Mouse (Mus musculus) B cell, adult 2 months (primary cell): ENCODE measurements at regions not wholly inside any gene's neighbourhood (a gene's known extent, or its start where the extent isn't known, plus 50 kb on each side); places are given as distances from the start of the nearest gene placed in this dataset.

ENCODE experiments used
- DNase-seq, 2 experiments: peaks; one replicate each; pipeline ENCODE4 v3.0.0; 2022

GRCm38 (mm10) chr12:110087812-110088211, 191.1 kb upstream of the Dio3 start:
- no peak for DNase-seq

GRCm38 (mm10) chr12:110102186-110102585, 176.7 kb upstream of the Dio3 start:
- no peak for DNase-seq

- no peak for DNase-seq
Observed at GRCm38 (mm10) chr12:110112051-110112722, 166.7 kb upstream of the Dio3 start.

GRCm38 (mm10) chr12:110112723-110113105, 166.2 kb upstream of the Dio3 start:
- no peak for DNase-seq

- DNase-seq: no peak
Observed at GRCm38 (mm10) chr12:110120141-110120540, 158.7 kb upstream of the Dio3 start.

GRCm38 (mm10) chr12:110122976-110123375, 155.9 kb upstream of the Dio3 start:
- no peak for DNase-seq

- no peak for DNase-seq
Observed at GRCm38 (mm10) chr12:110126525-110126924, 152.3 kb upstream of the Dio3 start.

- DNase-seq: no peak
Observed at GRCm38 (mm10) chr12:110145379-110145778, 133.5 kb upstream of the Dio3 start.

GRCm38 (mm10) chr12:110154225-110154962, 124.5 kb upstream of the Dio3 start:
- DNase-seq: no peak

- no peak for DNase-seq
Observed at GRCm38 (mm10) chr12:110154963-110155325, 123.9 kb upstream of the Dio3 start.

GRCm38 (mm10) chr12:110156441-110156840, 122.4 kb upstream of the Dio3 start:
- no peak for DNase-seq

- no peak for DNase-seq
Observed at GRCm38 (mm10) chr12:110157998-110158747, 120.7 kb upstream of the Dio3 start.

GRCm38 (mm10) chr12:110161306-110161705, 117.6 kb upstream of the Dio3 start:
- DNase-seq: no peak

GRCm38 (mm10) chr12:110165462-110165861, 113.4 kb upstream of the Dio3 start:
- no peak for DNase-seq

GRCm38 (mm10) chr12:110168407-110168806, 110.5 kb upstream of the Dio3 start:
- no peak for DNase-seq

- DNase-seq: no peak
Observed at GRCm38 (mm10) chr12:110169261-110169660, 109.6 kb upstream of the Dio3 start.

GRCm38 (mm10) chr12:110170496-110170895, 108.4 kb upstream of the Dio3 start:
- no peak for DNase-seq

GRCm38 (mm10) chr12:110177826-110178225, 101.0 kb upstream of the Dio3 start:
- DNase-seq: no peak

GRCm38 (mm10) chr12:110183473-110183872, 95.4 kb upstream of the Dio3 start:
- DNase-seq: no peak

- DNase-seq: no peak
Observed at GRCm38 (mm10) chr12:110185399-110185798, 93.5 kb upstream of the Dio3 start.

GRCm38 (mm10) chr12:110186381-110186780, 92.5 kb upstream of the Dio3 start:
- no peak for DNase-seq

- DNase-seq: no peak
Observed at GRCm38 (mm10) chr12:110186911-110187245, 92.0 kb upstream of the Dio3 start.

- no peak for DNase-seq
Observed at GRCm38 (mm10) chr12:110187246-110188135, 91.4 kb upstream of the Dio3 start.
